14 mouse cellular contexts compared by ENCODE assay signal in the genomic region with DNA sequence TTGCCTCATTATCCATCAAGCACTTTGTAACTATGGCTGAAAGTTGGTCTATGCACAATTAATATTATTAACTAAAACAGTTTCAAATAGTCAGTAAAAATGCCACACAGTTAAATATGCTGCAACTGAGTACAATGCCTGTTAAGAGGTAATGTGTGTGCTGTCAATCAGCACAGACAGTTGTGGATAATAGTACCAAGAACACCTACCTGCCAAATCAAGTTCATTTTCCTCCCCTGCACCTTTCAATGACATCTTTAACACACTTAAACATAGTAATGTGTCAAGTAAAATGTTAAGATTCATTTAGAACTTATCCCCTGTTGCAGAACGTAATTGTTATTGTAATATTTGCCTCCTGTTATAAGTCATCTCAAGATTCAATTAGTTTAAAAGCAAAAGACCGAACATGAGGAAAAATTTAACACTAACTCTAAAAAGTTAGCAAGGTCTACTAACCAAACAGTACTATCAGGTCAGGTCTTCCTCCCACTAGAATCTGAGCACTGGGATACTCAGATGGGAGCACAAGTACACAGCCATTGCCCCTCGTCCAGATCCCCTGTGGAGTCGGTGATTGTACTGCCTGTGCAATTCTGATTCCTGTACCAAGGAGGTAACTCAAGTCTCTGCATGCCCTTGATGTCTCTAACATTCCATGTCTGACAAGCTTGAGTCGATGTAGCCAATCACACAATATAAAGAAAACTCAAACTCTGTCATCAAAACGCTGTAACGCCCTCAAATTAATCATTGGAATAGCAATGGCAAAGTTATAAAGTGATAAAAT.
"Had no signal": no experiment of that assay in that cellular context is flagged by ENCODE, and none has a peak within 500 bp of the region (broad histone marks: within the 10 kb centered on the region; RNA-seq: fewer than 3 reads in every experiment).

No protein-coding gene starts in this region.

- DNase-seq: kidney, adult 8-10 months; kidney, postnatal 36 days; layer of hippocampus, adult 9-11 months; layer of hippocampus, postnatal 36 days; liver, embryonic 13.5 days; liver, postnatal 0 days; lung, postnatal 36 days; thymus, postnatal 4 days had no signal

- H3K4me3 ChIP-seq: limb, embryonic 13.5 days; liver, embryonic 13.5 days; lung, embryonic 15.5 days; midbrain, embryonic 13.5 days; neural tube, embryonic 15.5 days had no signal

- H3K9me3 ChIP-seq: limb, embryonic 13.5 days; liver, embryonic 13.5 days; lung, embryonic 15.5 days; midbrain, embryonic 13.5 days; neural tube, embryonic 15.5 days had no signal

- ATAC-seq: liver, postnatal 0 days; midbrain, embryonic 13.5 days had no signal

- H3K27ac ChIP-seq: kidney, postnatal 0 days; limb, embryonic 13.5 days; liver, embryonic 13.5 days; lung, embryonic 15.5 days; midbrain, embryonic 13.5 days; neural tube, embryonic 15.5 days; stomach, postnatal 0 days had no signal

- H3K27me3 ChIP-seq: limb, embryonic 13.5 days; liver, embryonic 13.5 days; lung, embryonic 15.5 days; midbrain, embryonic 13.5 days; neural tube, embryonic 15.5 days had no signal

- H3K9ac ChIP-seq: limb, embryonic 13.5 days; liver, embryonic 13.5 days; liver, postnatal 0 days; lung, embryonic 15.5 days; midbrain, embryonic 13.5 days; neural tube, embryonic 15.5 days had no signal

- H3K36me3 ChIP-seq: liver, embryonic 13.5 days; midbrain, embryonic 13.5 days; neural tube, embryonic 15.5 days had no signal

- H3K4me1 ChIP-seq: limb, embryonic 13.5 days; liver, embryonic 13.5 days; lung, embryonic 15.5 days; midbrain, embryonic 13.5 days; neural tube, embryonic 15.5 days had no signal

- H3K4me2 ChIP-seq: limb, embryonic 13.5 days; liver, embryonic 13.5 days; lung, embryonic 15.5 days; midbrain, embryonic 13.5 days; neural tube, embryonic 15.5 days had no signal
